Mouse (Mus musculus): ENCODE measurements at regions not wholly inside any gene's neighbourhood (a gene's known extent, or its start where the extent isn't known, plus 50 kb on each side); places are given as distances from the start of the nearest gene placed in this dataset.
"Not testable (repeated sequence)": the region's sequence is repeated elsewhere in the genome, so short reads cannot be mapped to it uniquely, and the experiment has no call there.

GRCm38 (mm10) chr15:62253724-62254123 is 1330.9 kb upstream of the A1bg start:
- 93% methylated on average over 4 of the region's 4 CpGs for WGBS
- TF ChIP-seq CTCF (IDR thresholded peaks at IDR 0.05; ENCODE audit: low read depth, low read length) (no peak), POLR2A (IDR thresholded peaks at IDR 0.05; ENCODE audit: extremely low read depth, insufficient read depth, low read length) (no peak)

GRCm38 (mm10) chr15:62252078-62252833 is 1329.4 kb upstream of the A1bg start:
- 61% methylated on average over 2 of the region's 2 CpGs for WGBS
- not testable (repeated sequence) for H3K9ac ChIP-seq (ENCODE audit: low read depth, low read length); H3K4me3 ChIP-seq (ENCODE audit: insufficient read depth, low read depth, low read length); H3K79me2 ChIP-seq (ENCODE audit: control insufficient read depth, insufficient read depth, low read length); H3K27ac ChIP-seq (replicated peaks; ENCODE audit: insufficient read depth, low read depth, low read length); H3K36me3 ChIP-seq (ENCODE audit: control insufficient read depth, insufficient read depth, low read length); H3K27me3 ChIP-seq (ENCODE audit: control insufficient read depth, insufficient read depth, low read length)
- H3K4me1 ChIP-seq (ENCODE audit: control insufficient read depth, insufficient read depth, low read length) = peaks cover 21% of the 10 kb centered on the region
- peak; percentile 54 for DNase-seq (ENCODE audit: extremely low read depth, low read depth, low spot score)

More at GRCm38 (mm10) chr15:62253724-62254123, 1330.9 kb upstream of the A1bg start:
- Histone ChIP-seq H3K79me2 (ENCODE audit: control insufficient read depth, insufficient read depth, low read length) (no peaks in the 10 kb centered on the region), H3K4me3 (ENCODE audit: insufficient read depth, low read depth, low read length) (no peak overlapping the region), H3K27ac (replicated peaks; ENCODE audit: insufficient read depth, low read depth, low read length) (no peak overlapping the region), H3K36me3 (ENCODE audit: control insufficient read depth, insufficient read depth, low read length) (no peaks in the 10 kb centered on the region), H3K27me3 (ENCODE audit: control insufficient read depth, insufficient read depth, low read length) (no peaks in the 10 kb centered on the region), H3K9ac (ENCODE audit: low read depth, low read length) (no peak overlapping the region), H3K4me1 (ENCODE audit: control insufficient read depth, insufficient read depth, low read length) (peaks cover 25% of the 10 kb centered on the region)
- no peak for DNase-seq (ENCODE audit: extremely low read depth, low read depth, low spot score)

- no peak overlapping the region for H3K9ac ChIP-seq (ENCODE audit: low read depth, low read length)
- 90% methylated on average over 4 of the region's 4 CpGs for WGBS
- H3K4me1 ChIP-seq (ENCODE audit: control insufficient read depth, insufficient read depth, low read length) = peaks cover 2% of the 10 kb centered on the region; the same call in 1 of the 2 replicates
- no peaks in the 10 kb centered on the region for H3K36me3 ChIP-seq (ENCODE audit: control insufficient read depth, insufficient read depth, low read length)
- no peak overlapping the region for H3K4me3 ChIP-seq (ENCODE audit: insufficient read depth, low read depth, low read length)
- no peak for TF ChIP-seq POLR2A (IDR thresholded peaks at IDR 0.05; ENCODE audit: extremely low read depth, insufficient read depth, low read length)
- DNase-seq (ENCODE audit: extremely low read depth, low read depth, low spot score) = no peak
- H3K27me3 ChIP-seq (ENCODE audit: control insufficient read depth, insufficient read depth, low read length) = no peaks in the 10 kb centered on the region
- no peak overlapping the region for H3K27ac ChIP-seq (replicated peaks; ENCODE audit: insufficient read depth, low read depth, low read length)
- no peaks in the 10 kb centered on the region for H3K79me2 ChIP-seq (ENCODE audit: control insufficient read depth, insufficient read depth, low read length)
Measured at GRCm38 (mm10) chr15:62249436-62249835, 1326.6 kb upstream of the A1bg start.

DNA sequence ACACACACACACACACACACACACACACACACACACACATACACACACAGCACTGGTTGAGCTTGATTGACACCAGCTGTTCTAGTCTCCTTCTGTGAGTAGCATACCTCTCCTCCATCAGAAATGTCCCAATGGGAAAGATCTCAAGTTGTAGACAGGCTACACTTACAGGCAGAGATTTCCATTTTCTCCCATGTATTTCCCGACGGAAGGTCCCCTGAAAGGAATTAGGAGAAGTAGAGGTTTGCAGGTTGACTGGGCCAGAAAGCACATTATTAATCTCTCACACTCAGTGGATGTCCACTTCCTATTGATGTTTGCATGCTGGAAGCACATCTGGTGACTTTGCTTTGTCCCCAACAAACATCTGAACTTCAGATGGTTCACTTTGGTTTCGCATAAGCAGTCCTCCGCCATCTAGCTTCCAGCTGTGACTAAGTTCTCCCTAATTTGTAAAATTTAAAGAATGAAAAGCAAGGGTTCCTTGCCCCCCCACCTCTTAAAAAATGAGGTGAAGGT is 1323.8 kb upstream of the A1bg start:
- no peaks in the 10 kb centered on the region for H3K79me2 ChIP-seq (ENCODE audit: control insufficient read depth, insufficient read depth, low read length)
- no peak overlapping the region for H3K4me3 ChIP-seq (ENCODE audit: insufficient read depth, low read depth, low read length)
- peaks cover 1% of the 10 kb centered on the region; the same call in 1 of the 2 replicates for H3K36me3 ChIP-seq (ENCODE audit: control insufficient read depth, insufficient read depth, low read length)
- H3K4me1 ChIP-seq (ENCODE audit: control insufficient read depth, insufficient read depth, low read length) = peaks cover 2% of the 10 kb centered on the region; the same call in 1 of the 2 replicates
- no peak for TF ChIP-seq CTCF (IDR thresholded peaks at IDR 0.05; ENCODE audit: low read depth, low read length)
- TF ChIP-seq POLR2A (IDR thresholded peaks at IDR 0.05; ENCODE audit: extremely low read depth, insufficient read depth, low read length) = no peak
- no peak overlapping the region for H3K27ac ChIP-seq (replicated peaks; ENCODE audit: insufficient read depth, low read depth, low read length)
- no peaks in the 10 kb centered on the region for H3K27me3 ChIP-seq (ENCODE audit: control insufficient read depth, insufficient read depth, low read length)
- 96% methylated on average over 4 of the region's 4 CpGs for WGBS
- no peak overlapping the region for H3K9ac ChIP-seq (ENCODE audit: low read depth, low read length)
- no peak for DNase-seq (ENCODE audit: extremely low read depth, low read depth, low spot score)

DNA sequence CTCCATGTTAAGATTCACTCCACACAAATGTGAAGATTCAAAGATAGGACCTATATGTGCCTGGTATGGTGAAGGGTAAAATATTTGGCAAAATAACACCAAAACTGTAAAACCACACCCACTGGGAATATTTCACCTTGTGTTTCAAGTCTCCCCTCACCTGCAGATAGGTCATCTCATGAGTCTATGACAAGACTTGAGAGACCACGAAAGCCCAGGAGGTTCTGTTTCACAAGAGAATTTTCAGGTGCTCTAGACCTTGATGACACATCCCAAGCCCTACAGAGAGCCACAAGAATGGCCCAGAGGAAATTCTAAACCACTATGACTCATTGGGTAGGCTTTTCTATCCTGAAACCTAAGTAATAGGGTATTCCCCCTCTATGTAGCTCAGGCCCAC is 1322.4 kb upstream of the A1bg start:
- Histone ChIP-seq H3K79me2 (ENCODE audit: control insufficient read depth, insufficient read depth, low read length) (peaks cover 3% of the 10 kb centered on the region; the same call in 1 of the 2 replicates), H3K4me1 (ENCODE audit: control insufficient read depth, insufficient read depth, low read length) (peaks cover 2% of the 10 kb centered on the region; the same call in 1 of the 2 replicates), H3K27ac (replicated peaks; ENCODE audit: insufficient read depth, low read depth, low read length) (no peak overlapping the region), H3K27me3 (ENCODE audit: control insufficient read depth, insufficient read depth, low read length) (no peaks in the 10 kb centered on the region), H3K4me3 (ENCODE audit: insufficient read depth, low read depth, low read length) (no peak overlapping the region), H3K9ac (ENCODE audit: low read depth, low read length) (no peak overlapping the region), H3K36me3 (ENCODE audit: control insufficient read depth, insufficient read depth, low read length) (peaks cover 1% of the 10 kb centered on the region; the same call in 1 of the 2 replicates)
- TF ChIP-seq POLR2A (IDR thresholded peaks at IDR 0.05; ENCODE audit: extremely low read depth, insufficient read depth, low read length) (no peak), CTCF (IDR thresholded peaks at IDR 0.05; ENCODE audit: low read depth, low read length) (no peak)
- DNase-seq (ENCODE audit: extremely low read depth, low read depth, low spot score) = no peak
- WGBS = 93% methylated on average over 1 of the region's 1 CpGs

GRCm38 (mm10) chr15:62244819-62245218 is 1322.0 kb upstream of the A1bg start:
- Histone ChIP-seq H3K4me1 (ENCODE audit: control insufficient read depth, insufficient read depth, low read length) (peaks cover under 1% of the 10 kb centered on the region; the same call in 1 of the 2 replicates), H3K79me2 (ENCODE audit: control insufficient read depth, insufficient read depth, low read length) (peaks cover 3% of the 10 kb centered on the region; the same call in 1 of the 2 replicates), H3K4me3 (ENCODE audit: insufficient read depth, low read depth, low read length) (no peak overlapping the region), H3K9ac (ENCODE audit: low read depth, low read length) (no peak overlapping the region), H3K27ac (replicated peaks; ENCODE audit: insufficient read depth, low read depth, low read length) (no peak overlapping the region), H3K27me3 (ENCODE audit: control insufficient read depth, insufficient read depth, low read length) (no peaks in the 10 kb centered on the region), H3K36me3 (ENCODE audit: control insufficient read depth, insufficient read depth, low read length) (peaks cover 1% of the 10 kb centered on the region; the same call in 1 of the 2 replicates)
- no peak for DNase-seq (ENCODE audit: extremely low read depth, low read depth, low spot score)
- WGBS = over 99% methylated on average over 3 of the region's 3 CpGs
- TF ChIP-seq CTCF (IDR thresholded peaks at IDR 0.05; ENCODE audit: low read depth, low read length) = no peak
- TF ChIP-seq POLR2A (IDR thresholded peaks at IDR 0.05; ENCODE audit: extremely low read depth, insufficient read depth, low read length) = no peak
